Mouse (Mus musculus) macrophage (primary cell): ENCODE data around the gene Olfr1340. TPM values are rescaled to one million over a fixed set of nuclear protein-coding genes. Genes with fewer than 3 reads are reported as not detected.

Experiments used
- H3K27ac ChIP-seq: fragments of 350-480 bp; formaldehyde crosslinking; 2 replicates; pipeline ENCODE4 v1.9.0; 2021
- H3K36me3 ChIP-seq: fragments of 350-480 bp; formaldehyde crosslinking; 2 replicates; pipeline ENCODE4 v1.9.0; 2021; ENCODE audit errors: inconsistent target
- H3K4me3 ChIP-seq: fragments of 350-480 bp; formaldehyde crosslinking; 2 replicates; pipeline ENCODE4 v1.9.0; 2021; ENCODE audit errors: inconsistent target
- H3K79me2 ChIP-seq: fragments of 350-480 bp; formaldehyde crosslinking; 2 replicates; pipeline ENCODE4 v1.9.0; 2021; ENCODE audit errors: inconsistent target
- WGBS: methylation state at CpG from one replicate; pipeline ENCODE4 v1.1.7; 2026; ENCODE audit warnings: inconsistent platforms; ENCODE audit not compliant: missing documents; 5-methylcytosine and 5-hydroxymethylcytosine counted together
- polyA plus RNA-seq: library from polyadenylated mRNA; stranded (reverse); fragments of 250-400 nt; gene quantifications from 3 replicates; pipeline ENCODE4 v1.2.4, GENCODE M21; 2018; ENCODE audit warnings: inconsistent platforms
- total RNA-seq, 78 experiments: library from RNA; depleted of rRNA; stranded (reverse); fragments of 250-400 nt; gene quantifications; 1 replicate in 9 of 78; 2 replicates in 24 of 78; 3 replicates in 43 of 78; 4 replicates in 2 of 78; pipeline ENCODE4 v1.2.4; 2018; ENCODE audit warnings: inconsistent platforms in 56 of 78

Gene Olfr1340
- not detected for total RNA-seq (2018; cell fraction: chromatin; rRNA removed)
- total RNA-seq (2018; cell fraction: cytosol; rRNA removed), result not detected
- total RNA-seq (2018; cell fraction: nucleus; rRNA removed), result not detected
- polyA plus RNA-seq, result not detected in 3 replicates

- Histone ChIP-seq H3K36me3 (no peaks in the 10 kb centered on the region), H3K4me3 (no peak within 1 kb of the TSS), H3K27ac (no peak within 1 kb of the TSS), H3K79me2 (no peaks in the 10 kb centered on the region)
Observed at GRCm38 (mm10) chr4:118719838-118720237, at the start of gene Olfr1340. TSS of gene Olfr1340 (plus strand) at chr4:118720138.

GRCm38 (mm10) chr4:118687086-118687485, 32.9 kb upstream of the Olfr1340 start:
- no peaks in the 10 kb centered on the region for H3K36me3 ChIP-seq
- no peak overlapping the region for H3K27ac ChIP-seq
- H3K4me3 ChIP-seq, result no peak overlapping the region
- H3K79me2 ChIP-seq, result no peaks in the 10 kb centered on the region
- WGBS, result 58% methylated on average over 2 of the region's 2 CpGs

DNA sequence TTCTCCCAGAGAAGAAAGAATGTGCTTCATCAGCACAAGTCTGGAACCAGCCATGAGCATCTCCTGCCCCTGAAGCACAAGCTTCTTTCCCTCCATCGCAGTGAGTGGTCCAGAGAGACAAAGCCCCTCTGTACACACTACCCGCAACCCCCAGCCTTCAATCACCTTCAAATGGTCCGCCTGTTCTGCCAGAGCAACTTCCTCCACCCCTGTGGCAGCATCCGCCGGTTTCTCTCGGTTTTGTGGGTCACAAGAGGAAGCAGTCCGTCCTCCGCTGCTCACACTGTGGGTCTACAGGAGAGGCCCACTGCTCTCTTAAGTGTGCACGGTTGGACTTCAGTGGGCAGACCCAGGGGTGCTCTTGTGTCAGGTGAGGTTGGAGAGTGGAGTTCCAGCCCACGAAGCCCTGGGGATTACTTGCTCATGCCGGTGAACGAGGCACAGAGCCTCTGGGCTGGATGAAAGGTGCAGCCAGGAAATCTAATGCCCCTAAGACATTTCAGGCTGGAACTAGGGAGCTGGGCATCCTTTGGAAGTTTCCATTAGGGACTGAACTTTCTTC, 27.4 kb upstream of the Olfr1340 start, which contains the start of gene Olfr1342:
TSS of gene Olfr1342 (minus strand) at position 345 of the 562 bp plus-strand sequence.
- Histone ChIP-seq H3K4me3 (no peak within 1 kb of the TSS), H3K36me3 (no peaks in the 10 kb centered on the region), H3K27ac (no peak within 1 kb of the TSS), H3K79me2 (no peaks in the 10 kb centered on the region)
- WGBS, result 13% methylated on average over 12 of the region's 12 CpGs

DNA sequence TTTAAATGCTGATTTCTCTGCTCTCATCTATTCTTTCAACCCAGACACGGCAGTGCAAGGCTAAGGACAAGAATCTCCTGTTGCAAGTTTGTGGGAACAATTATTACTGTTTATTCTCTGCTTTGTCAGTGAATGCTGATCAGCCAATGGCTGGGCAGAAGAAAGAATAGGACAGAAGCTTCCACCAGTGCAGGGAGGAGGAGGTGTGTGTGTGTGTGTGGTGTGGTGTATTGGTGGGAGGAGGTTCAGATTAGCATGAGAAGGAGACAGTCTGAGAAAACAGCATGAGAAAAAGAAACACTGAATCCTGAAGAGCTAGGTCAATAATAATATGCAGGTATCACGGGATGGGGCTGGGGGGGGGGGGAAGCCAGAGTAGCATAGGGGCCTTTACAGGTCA, 26.1 kb upstream of the Olfr1340 start:
- H3K79me2 ChIP-seq, result no peaks in the 10 kb centered on the region
- H3K4me3 ChIP-seq, result no peak overlapping the region
- no peaks in the 10 kb centered on the region for H3K36me3 ChIP-seq
- WGBS, result 79% methylated on average over 2 of the region's 2 CpGs
- H3K27ac ChIP-seq, result no peak overlapping the region

DNA sequence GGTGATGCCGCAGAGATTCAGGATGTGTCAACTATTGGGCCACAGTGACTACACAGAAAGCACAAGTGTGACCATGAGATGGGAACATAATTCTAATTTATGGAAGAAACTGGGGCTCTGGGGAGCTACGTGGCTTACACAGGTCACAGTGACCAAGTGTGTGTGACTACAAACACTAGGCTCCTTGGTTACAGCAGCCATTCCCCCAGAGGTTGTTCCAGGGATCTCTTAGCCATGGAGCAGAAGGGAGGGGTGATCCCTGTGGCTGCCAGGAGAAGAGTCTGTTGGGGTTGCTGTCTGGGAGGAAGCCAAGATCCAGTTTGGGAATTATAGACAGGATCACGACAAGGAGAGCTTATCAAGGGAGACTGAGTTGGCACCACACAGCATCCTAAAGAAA, 16.7 kb upstream of the Olfr1340 start, which contains the start of gene Olfr1341:
TSS of gene Olfr1341 (plus strand) at position 301 of the 400 bp plus-strand sequence.
- no peak within 1 kb of the TSS for H3K4me3 ChIP-seq
- no peak within 1 kb of the TSS for H3K27ac ChIP-seq
- 72% methylated on average over 3 of the region's 3 CpGs for WGBS
- no peaks in the 10 kb centered on the region for H3K79me2 ChIP-seq
- no peaks in the 10 kb centered on the region for H3K36me3 ChIP-seq

DNA sequence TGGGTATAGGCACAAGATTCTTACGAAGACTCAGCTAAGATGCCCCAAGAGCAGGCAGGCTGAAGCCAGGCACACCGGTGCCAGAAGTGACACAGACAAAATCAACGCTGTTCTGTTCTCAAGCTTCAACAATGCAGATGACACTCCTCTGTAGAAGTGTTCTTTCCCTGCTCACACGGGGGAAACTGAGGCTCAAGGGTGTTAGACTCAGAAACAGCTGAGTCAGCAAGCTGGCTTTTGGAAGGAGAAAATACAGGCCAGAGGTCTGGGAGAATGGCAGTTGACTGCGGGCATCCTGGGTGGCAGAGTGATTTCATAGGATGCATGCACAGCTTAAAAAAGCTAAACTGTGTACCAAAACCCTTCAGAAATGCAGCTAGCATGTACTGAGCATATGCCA, 11.9 kb upstream of the Olfr1340 start:
- Histone ChIP-seq H3K27ac (no peak overlapping the region), H3K36me3 (no peaks in the 10 kb centered on the region), H3K79me2 (no peaks in the 10 kb centered on the region), H3K4me3 (no peak overlapping the region)
- whole genome bisulfite sequencing, result 92% methylated on average over 5 of the region's 5 CpGs

GRCm38 (mm10) chr4:118711656-118712055, 8.3 kb upstream of the Olfr1340 start:
- H3K79me2 ChIP-seq, result no peaks in the 10 kb centered on the region
- H3K4me3 ChIP-seq, result no peak overlapping the region
- 75% methylated on average over 1 of the region's 1 CpGs for WGBS
- no peaks in the 10 kb centered on the region for H3K36me3 ChIP-seq
- H3K27ac ChIP-seq, result no peak overlapping the region

GRCm38 (mm10) chr4:118721742-118722483, 2.0 kb downstream of the Olfr1340 start:
- H3K36me3 ChIP-seq, result no peaks in the 10 kb centered on the region
- no peak overlapping the region for H3K4me3 ChIP-seq
- 59% methylated on average over 10 of the region's 10 CpGs for WGBS
- no peaks in the 10 kb centered on the region for H3K79me2 ChIP-seq
- no peak overlapping the region for H3K27ac ChIP-seq

GRCm38 (mm10) chr4:118731875-118732274, 11.9 kb downstream of the Olfr1340 start, which contains the start of gene Olfr1339:
TSS of gene Olfr1339 (plus strand) at chr4:118732175.
- Histone ChIP-seq H3K4me3 (no peak within 1 kb of the TSS), H3K36me3 (no peaks in the 10 kb centered on the region), H3K79me2 (no peaks in the 10 kb centered on the region), H3K27ac (no peak within 1 kb of the TSS)
- WGBS, result 100% methylated on average over 1 of the region's 1 CpGs

DNA sequence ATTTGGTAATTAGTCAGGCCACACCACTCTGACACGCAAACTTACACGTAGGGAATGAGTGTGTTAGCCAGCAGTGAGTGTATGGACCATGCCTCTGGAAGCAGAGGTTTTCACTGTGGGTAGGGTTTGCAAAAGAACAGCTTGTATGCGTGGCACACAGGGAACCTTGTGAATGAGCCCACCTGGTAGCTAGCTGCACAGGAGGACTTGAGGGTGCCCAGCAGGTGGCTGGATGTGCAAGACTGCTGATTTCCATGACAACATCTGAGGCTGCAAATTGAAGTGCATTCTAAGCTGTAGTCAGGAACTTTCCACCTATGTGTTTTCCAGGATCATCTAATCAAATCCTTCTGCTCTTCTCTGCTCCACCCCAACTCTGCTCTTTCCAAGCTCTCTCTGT, 19.6 kb downstream of the Olfr1340 start:
- Histone ChIP-seq H3K79me2 (no peaks in the 10 kb centered on the region), H3K4me3 (no peak overlapping the region), H3K36me3 (no peaks in the 10 kb centered on the region), H3K27ac (no peak overlapping the region)
- WGBS, result 73% methylated on average over 3 of the region's 3 CpGs

DNA sequence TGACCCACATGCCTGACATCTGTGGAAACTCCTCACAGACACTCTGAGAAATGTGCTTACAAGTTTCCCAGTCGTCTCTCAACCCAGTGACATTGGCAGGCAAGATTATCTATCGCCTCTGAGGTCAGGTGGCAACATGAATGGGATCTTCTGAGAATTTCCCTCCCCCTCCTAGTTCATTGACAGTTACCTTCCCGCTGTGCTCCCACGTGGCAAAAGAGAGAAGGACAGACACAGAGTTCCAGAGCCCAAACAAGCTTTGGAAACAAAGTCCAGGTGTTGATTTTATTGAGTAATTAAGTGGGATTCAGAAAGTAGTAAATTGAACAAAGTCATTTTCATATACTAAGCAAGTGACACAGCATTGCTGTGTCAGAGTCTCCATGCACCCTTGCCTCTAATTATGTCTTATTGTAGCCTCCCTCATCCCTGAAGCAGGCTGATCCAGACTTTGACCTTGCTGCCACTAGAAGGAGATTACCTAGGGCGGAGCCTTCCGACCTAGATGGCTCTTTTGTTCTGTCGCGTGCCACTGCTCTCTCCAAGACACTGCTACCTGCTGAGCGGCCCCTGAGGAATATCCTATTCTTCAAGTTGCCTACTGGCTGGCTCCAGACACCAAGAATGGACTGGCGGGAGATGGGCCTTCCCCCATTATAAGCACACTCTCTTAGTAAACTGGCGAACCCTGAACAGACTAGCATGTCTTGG, 21.2 kb downstream of the Olfr1340 start:
- H3K27ac ChIP-seq, result no peak overlapping the region
- no peaks in the 10 kb centered on the region for H3K36me3 ChIP-seq
- no peak overlapping the region for H3K4me3 ChIP-seq
- WGBS, result 19% methylated on average over 11 of the region's 11 CpGs
- no peaks in the 10 kb centered on the region for H3K79me2 ChIP-seq

DNA sequence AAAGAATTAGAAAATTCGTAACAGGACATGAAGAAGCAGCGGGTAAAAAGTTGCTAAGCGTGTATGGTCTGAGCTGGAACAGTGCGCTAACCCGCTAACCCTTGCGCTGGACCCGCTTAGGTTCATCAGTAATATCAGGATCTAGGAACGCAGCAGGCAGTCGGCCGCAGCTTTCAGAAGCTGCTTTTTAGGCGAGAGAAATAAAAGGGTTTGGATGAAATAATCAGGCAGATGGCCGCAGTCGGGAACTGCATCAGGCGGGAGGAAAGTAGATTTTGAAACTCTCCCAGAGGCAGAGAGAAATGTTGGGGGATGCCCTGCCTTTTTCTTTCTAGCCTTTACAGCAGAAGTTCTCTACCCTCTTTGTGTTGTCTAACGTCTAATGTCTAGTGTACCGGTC, 21.9 kb downstream of the Olfr1340 start:
- H3K27ac ChIP-seq, result no peak overlapping the region
- WGBS, result 15% methylated on average over 15 of the region's 16 CpGs
- H3K36me3 ChIP-seq, result no peaks in the 10 kb centered on the region
- H3K4me3 ChIP-seq, result no peak overlapping the region
- H3K79me2 ChIP-seq, result no peaks in the 10 kb centered on the region

GRCm38 (mm10) chr4:118758637-118759036, 38.7 kb downstream of the Olfr1340 start, which contains the start of gene Olfr1338:
TSS of gene Olfr1338 (minus strand) at chr4:118758737.
- 90% methylated on average over 1 of the region's 1 CpGs for WGBS
- Histone ChIP-seq H3K27ac (no peak within 1 kb of the TSS), H3K79me2 (no peaks in the 10 kb centered on the region), H3K36me3 (no peaks in the 10 kb centered on the region), H3K4me3 (no peak within 1 kb of the TSS)
